Mouse (Mus musculus): Measurements from ENCODE around the gene Acot7. TPM values are rescaled to one million over a fixed set of nuclear protein-coding genes. Genes with fewer than 3 reads are reported as not detected.
A peak's percentile ranks its signal among the peaks of the same experiment; 100 is the strongest.

The Acot7 gene
- total RNA-seq, 2 experiments from 2014 or later: 89.5 to 134 TPM

DNA sequence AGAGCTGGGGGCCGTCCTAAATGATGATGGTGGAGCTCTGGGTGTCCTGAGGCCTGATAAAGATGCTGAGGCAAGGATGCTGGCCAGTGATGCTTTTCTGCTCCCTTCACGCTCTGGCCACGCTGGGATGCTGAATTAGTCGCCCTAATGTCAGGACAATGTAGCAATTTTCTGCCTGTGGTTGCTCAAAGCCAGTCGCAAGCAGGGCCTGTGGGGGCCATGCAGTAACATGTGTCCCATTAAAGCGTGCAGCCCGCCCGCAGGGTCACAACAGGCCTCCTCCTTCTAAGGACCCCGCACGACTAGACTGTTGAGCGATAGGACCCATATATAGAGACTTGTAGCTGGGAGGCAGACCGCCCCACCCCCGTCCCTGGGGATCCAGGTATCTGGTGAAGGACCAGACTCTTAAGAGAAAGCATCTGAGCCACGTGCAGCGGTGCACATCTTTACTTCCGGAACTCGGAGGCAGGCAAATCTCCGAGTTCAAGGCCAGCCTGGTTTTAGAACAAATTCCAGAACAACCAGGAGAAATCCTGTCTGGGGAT is 110.5 kb downstream of the Acot7 start:
- no peak for ATAC-seq (replicated peaks; ENCODE audit: poor library complexity, severe bottlenecking)

DNA sequence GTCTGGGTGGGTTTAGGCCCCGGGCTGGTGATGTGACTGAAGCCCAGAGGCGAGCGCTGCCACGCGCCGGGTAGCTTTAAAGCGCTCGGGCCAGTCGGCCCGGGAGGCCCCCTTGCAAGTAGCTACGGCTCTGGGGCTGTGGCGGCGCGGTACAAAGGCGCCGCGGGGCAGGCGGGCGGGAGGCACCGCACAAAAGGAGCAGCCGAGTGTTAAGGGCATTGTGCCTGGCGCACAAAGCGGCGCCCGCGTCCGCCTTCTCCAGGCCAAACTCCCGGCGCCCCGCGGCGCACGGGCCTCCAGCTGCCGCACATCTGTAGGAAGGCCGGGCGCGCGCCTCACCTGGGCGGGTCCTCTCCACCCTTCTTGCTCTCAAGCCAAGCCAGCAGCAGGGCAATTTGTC is 112.5 kb downstream of the Acot7 start:
- no peak; the same call in 1 of the 2 replicates for ATAC-seq (replicated peaks; ENCODE audit: poor library complexity, severe bottlenecking)

DNA sequence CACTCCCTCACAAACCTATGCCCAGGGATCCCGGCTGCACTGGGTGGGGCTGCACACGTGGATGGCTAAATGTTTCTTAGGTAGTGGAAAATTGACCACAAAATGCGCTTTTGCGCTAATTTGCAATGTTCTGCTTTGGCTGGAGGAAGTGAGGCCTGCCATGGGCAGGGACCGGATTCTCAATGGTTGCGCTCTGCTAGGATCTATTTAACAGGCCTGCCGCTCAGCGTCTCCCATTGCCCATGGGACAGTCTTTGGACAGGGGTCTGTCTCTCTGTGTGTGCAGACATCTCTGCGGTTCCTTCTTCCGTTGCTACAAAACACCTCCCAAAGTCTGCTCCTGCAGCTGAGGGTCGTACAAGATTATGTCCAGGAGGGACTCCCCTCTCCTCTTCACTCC is 113.1 kb downstream of the Acot7 start:
- no peak for ATAC-seq (replicated peaks; ENCODE audit: poor library complexity, severe bottlenecking)

DNA sequence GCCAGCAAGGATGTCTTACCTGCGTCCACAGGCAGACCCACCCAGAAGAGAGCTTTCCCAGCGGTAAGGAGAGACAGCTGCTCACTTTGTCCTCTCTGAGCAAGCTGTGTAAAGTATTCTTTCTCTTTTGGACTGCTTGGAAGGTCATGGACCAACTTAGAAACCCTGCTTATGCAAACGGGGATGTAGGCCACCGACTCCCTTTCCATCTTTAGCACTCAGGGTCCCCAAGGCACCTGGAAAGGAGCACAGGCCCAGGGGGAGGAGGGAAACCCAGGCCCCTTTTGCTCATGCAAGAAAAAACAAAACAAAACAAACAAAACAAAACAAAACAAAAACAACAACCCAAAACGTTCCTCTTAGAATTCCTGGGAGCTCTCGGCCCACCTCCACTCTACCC is 113.6 kb downstream of the Acot7 start, which contains the start of gene Hes3:
Hes3 (minus strand) TSS at position 101 of the 400 bp plus-strand sequence.
- no peak for ATAC-seq (replicated peaks; ENCODE audit: poor library complexity, severe bottlenecking)

DNA sequence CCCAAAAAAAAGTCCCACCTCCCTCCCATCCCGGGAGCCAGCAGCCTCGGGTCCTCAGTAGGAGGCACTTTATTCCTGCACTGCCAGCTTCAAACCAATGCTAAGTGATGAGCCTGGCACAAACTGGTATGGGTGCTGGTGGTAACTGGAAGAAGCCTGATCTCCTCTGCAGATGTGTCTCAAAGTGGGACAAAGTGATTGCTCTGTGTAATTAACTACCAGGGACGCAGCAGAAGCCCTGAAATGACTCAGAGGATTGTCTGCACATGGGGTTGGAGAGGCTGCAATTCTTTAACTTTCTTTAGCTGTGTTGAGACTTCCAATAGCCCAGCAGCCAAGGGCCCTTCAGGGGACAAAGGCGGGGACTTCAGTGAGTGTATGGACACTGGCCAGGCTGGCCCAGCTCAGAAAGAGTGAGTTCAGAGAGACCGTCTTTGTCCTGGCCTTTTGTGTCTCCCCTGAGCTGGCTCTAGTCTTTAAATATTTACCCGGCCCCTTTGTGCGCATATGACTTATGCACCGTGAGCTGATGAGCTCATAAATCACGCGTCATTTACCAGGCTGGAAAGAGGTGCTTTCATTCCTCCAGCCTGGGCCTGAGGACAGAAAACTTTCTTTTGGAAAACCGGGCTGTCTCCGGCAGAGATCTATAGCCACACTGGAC is 114.3 kb downstream of the Acot7 start:
- ATAC-seq (replicated peaks; ENCODE audit: poor library complexity, severe bottlenecking): no peak

DNA sequence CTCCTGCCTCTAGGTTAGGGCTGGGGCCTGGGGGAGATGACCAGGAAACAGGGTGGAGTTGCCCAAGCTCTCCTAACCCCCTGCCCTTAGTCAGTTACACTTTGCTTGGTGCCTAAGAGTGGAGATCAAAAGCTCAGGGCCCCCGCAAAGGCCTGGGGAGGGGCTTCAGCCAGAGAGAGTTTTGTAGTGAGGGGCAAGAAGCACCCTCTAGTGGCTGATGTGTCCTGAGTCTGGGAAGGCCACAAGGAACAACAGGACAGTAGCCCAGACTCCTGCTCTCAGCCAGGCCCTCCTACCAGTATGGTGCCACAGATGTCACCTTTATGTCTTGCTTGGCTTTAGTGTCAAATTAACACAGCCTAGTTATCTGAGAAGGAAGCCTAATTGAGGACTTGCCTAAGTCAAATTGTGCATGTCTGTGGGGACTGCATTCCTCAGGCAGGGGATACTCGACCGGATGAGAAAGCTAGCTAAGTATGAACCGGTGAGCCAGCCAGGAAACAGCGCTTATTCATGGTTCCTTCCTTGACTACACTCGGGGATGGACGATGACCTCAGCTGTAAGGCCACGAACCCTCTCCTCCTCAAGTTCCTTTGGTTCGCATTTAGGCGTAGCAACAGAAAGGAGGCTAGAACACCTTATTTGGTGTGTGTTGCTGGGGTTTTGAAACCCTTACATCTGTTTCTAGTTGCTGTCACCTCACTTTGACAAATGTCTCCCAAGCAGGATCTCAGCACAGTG is 116.4 kb downstream of the Acot7 start:
- no peak for ATAC-seq (replicated peaks; ENCODE audit: poor library complexity, severe bottlenecking)

DNA sequence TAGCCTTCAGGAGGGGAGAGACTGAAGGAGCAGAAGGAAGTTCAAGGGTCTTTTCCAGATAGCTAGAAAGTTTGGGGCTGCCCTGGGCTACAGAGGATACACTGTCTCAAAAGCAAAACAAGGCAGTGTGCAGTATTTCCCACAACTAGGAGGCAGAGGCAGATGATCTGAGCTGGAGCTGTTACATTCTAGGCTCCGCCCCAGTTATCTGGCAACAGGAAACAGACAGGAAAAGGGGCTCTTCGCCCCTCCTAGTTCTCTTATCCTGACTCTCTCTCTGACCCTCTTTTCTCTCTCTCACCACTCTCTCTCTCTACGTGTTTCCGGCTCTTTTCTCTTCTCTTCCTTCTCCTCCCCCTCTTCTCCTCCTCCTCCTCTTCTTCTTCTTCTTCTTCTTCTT is 118.0 kb downstream of the Acot7 start:
- peak; percentile 17 for ATAC-seq (replicated peaks; ENCODE audit: poor library complexity, severe bottlenecking)

DNA sequence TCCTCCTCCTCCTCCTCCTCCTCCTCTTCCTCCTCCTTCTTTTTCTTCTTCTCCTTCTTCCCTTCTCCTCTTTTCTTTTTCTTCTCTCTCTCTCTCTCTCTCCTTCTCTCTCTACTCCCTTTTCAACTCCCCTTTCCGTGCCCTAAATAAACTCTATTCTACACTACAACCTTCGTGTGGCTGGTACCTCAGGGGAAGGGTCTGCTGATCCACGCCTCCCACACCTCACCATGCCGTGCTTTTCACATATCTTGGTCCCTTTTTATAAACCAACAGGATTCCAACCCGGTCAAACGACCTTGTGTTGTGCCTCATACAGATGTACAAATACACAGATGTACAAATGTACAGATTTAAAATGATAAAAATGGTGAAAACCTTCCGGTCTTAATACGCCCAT is 118.4 kb downstream of the Acot7 start:
- ATAC-seq (replicated peaks; ENCODE audit: poor library complexity, severe bottlenecking): no peak

DNA sequence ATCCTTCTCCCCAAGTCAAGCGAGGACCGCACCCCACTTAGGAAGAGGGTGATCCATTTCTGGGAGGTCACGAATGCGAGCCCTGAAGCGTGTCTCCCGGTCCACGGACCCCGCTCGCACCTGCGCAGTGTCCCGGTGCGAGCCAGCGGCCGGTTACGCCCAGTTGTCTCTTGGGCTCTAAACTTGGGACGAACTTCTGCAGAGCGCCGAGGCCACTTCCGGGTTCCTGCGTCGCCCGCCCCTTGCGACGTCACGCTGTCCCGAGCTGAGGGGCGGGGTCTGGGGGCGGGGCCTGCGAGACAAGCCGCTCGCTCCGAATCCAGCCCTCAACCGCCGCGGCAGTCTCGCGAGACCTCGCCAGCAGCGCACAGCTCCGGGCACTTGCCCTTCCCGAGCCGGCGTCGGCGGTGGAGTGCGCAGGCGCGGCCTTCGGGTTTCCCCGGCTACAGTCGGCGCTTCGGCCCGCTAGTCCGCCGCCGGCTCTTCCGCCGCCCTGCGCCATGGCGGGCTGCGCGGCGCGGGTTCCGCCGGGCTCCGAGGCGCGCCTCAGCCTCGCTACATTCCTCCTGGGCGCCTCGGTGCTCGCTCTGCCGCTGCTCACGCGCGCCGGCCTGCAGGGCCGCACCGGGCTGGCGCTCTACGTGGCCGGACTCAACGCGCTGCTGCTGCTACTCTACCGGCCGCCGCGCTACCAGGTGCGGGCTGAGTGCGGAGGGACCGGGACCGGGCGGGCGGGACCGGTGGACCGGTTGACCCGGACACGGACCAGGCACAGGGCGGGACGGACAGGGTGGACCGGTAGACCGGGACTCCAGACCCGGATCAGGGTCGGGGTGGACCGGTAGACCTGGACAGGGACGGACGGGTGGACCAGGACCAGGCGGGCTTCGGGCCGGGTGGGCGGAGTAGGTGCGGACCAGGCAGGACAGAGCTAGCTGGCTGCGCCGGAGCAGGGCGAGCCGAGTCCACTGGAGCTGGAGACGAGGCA is 119.2 kb downstream of the Acot7 start, which contains the start of gene Icmt:
Icmt (plus strand) TSS at position 354 of the 988 bp plus-strand sequence.
- ATAC-seq (replicated peaks; ENCODE audit: poor library complexity, severe bottlenecking): peak; percentile 81

DNA sequence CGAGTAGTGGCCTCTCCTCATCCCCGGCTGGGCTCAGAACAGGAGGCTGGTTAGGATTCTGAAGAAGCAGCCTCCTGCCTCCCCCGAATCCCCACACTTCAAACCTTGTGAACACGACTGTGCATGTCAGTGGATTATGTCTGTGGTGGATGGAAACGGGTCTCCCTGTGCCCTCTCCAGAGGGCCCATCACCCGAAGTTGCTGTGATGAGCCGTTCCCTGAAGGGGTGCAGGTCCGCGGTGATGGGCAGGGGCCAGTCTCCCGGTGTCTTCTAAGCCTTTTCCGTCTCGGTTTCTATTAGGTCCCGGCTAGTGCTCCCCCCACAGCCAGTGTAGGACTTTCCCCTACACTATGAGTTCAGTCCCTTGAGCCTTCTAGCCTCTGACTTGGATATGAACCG is 120.9 kb downstream of the Acot7 start:
- ATAC-seq (replicated peaks; ENCODE audit: poor library complexity, severe bottlenecking): no peak

DNA sequence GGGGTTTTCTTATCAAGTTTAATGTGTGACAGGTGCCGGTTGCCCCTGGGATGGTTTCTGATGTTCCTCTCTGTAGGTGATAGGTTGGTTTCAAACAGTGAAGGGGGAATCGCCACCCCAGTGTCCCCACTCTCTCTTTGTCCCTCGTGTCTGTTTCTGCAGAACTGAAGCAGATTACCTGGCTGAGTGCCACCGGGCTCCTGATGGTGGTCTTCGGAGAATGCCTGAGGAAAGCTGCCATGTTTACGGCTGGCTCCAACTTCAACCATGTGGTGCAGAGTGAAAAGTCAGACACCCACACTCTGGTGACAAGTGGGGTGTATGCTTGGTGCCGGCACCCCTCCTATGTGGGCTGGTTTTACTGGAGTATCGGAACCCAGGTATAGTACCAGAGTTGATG is 122.4 kb downstream of the Acot7 start:
- ATAC-seq (replicated peaks; ENCODE audit: poor library complexity, severe bottlenecking): no peak

DNA sequence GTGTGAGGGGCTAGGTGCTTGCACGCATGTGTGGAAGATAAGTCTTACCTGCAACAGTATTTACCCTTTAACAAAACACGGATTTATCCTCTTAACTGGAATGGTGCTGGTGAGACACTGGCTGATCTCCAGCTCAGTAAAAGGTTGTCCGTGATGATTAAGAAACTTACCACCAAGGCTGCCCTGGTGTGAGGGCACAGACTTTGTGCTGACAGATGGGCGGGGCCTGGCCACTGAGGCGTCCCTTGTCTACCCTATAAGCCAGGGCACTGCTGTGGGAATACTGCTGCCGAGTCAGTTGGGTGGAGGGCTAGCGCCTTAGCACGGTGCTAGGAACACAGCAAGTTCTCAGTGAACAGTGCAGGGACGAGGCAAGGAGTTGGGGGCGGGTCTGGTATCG is 124.1 kb downstream of the Acot7 start:
- no peak for ATAC-seq (replicated peaks; ENCODE audit: poor library complexity, severe bottlenecking)

DNA sequence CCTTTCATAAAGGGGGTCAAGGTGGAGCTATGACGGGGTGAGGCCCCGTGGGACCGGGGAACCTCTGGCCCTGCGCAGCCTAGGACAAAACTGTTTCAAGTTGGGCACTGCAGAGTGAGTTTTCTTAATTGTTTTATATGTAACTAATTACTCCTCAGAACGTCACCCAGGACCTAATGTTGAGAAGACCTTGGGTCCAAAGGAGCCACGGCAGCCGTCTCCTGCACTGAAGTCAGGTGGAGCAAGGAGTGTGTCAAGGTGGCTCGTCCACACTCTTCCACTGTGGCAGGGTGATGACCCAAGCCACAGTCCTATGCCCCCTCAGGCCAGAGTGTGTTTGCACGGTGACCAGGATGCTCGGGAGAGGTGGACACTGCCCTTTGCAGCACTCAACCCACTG is 125.2 kb downstream of the Acot7 start:
- ATAC-seq (replicated peaks; ENCODE audit: poor library complexity, severe bottlenecking): no peak

DNA sequence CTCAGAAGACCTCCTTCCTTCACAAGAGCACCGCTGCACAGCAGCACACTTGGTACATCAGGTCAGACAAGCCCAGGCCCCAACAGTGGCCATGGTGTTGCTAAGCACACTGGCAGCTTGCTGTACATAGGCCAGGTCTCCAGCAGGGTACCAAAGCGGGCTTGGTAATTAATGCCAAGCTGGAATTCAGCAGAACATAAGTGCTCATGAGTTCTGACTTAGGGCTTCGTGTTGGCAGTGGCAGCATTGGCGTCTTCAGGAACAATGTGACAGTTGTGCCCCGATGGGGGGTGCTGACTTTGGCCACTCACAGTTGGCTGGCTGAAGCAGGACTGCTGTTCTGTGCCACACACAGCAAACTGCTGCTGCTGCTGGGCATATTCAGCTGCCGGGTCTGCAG is 126.8 kb downstream of the Acot7 start:
- no peak for ATAC-seq (replicated peaks; ENCODE audit: poor library complexity, severe bottlenecking)

DNA sequence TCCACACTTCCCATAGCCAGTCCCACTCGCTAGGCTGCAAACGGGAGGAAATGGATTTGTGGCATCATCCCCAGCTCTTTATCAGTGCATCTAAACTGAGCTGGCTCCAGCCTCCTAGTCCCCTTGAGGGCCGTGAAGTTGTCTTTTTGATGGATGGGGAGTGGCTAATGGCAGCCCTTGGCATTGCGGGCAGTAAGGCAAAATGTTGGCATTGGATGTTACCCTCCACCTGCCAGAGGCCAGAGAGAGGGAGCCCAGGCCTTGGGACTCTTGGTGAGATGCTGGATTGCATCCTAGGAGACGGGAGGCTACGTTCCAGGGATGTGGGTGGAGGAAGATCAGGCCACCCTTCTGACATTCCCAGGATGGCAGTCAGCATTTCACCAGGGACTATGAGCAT is 128.1 kb downstream of the Acot7 start:
- no peak for ATAC-seq (replicated peaks; ENCODE audit: poor library complexity, severe bottlenecking)

DNA sequence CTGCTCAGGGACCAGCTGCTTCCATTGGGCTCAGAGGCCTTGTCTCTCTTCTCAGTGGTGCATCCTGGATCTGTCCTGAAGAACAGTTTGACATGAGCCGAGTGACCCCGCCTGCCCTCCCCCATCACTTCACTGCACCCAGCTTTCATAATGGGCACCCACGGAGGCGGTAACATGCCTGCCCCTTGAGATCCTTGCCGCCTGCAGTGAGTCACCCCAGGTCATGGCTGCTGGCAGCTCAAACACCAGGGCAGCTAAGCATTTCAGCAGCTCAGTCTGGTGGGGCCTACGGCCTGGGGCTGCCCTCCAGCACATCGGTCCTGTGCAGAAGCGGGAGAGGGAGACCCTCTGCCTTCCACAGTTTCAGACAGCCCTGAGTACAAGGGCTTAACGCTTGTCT is 129.6 kb downstream of the Acot7 start:
- no peak for ATAC-seq (replicated peaks; ENCODE audit: poor library complexity, severe bottlenecking)

DNA sequence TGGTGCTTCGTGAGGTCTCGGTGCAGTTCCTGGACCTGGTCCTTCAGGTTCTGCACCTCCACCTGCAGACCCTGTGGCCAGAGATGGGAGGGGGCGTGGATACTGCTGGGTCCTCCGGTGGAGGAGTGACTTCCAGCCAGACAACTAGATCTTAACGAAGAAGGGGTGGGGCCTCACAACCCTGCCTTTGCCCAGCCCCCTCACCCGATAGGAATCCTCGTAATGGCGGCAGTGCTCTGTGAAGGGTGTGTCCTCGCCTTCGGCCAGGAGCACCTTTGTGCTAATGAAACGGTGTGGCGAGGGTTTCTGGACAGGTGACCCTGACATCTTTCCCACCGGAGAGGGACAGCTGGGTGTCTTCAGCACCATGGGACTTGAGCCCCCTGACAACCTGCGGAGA is 134.3 kb downstream of the Acot7 start:
- no peak for ATAC-seq (replicated peaks; ENCODE audit: poor library complexity, severe bottlenecking)

DNA sequence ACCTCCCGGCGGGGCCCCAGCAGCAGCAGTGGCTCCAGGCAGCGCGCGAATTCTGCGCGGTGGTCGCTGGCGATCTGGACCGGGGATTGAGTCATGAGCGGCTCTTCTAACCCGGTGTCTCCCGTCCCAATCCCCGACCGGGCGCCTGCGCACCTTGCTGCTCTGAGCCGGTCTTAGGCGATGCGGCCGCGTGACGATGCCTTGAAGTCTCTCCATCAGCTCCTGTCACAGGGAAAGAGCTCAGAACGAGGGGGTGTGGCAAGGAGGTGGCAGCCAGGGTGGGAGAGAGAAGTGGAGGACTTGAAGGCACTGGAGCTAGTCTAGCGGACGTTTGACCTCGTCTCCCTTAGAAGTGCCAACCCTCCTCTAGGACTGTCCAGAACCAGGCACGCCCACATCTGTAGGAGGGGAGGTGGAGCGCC is 135.3 kb downstream of the Acot7 start:
- peak; percentile 23 for ATAC-seq (replicated peaks; ENCODE audit: poor library complexity, severe bottlenecking)

DNA sequence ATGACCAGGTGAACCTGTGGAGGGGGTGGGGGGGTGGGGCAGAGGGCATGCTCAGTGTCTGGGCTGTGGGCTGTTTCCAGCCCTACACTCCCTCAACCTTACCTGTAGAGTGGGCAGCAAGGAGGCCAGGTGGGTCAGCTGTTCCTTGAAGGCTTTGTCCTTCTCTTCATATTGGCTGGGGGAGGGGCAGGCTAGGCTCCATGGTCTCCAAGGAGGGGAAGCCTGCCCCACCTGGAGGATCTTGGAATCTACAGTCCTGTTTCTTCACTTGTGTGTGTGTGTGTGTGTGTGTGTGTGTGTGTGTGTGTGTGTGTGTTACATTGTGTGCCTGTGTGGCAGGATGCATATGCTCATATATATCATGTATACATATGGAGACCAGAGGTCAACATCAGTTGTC is 136.0 kb downstream of the Acot7 start:
- no peak for ATAC-seq (replicated peaks; ENCODE audit: poor library complexity, severe bottlenecking)

DNA sequence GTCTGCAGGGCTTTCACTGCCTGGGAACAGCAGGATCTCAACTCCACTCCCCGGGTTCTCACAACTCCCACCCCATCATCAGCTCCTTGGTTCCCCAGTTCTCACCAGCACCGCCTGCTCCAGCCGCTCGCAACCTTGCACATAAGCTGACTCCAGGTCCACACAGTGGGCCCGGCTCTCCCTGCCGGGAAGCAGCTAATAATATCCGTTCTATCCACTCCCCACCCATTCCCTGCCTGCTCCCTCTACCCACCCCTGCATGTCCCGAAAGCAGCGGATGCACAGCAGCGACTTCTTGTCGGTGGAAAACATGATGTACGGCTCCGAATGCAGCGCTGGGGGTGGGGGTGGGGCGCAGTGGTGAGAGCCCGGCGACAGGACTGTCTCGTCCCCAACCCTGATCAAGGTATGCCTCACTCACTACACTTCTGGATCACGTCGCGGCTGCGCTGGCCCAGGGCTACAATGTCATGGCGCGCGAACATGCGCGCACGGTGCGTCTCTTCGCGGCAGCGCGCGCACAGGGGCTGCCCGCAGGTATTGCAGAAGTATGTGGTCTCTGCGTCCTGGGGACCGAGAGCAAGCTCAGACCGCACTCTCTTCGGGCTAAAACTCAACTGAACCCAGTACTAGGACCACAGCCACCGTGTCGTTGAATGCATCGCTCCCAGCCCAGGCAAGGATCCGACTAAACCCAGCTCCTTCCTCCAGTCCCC is 137.7 kb downstream of the Acot7 start:
- ATAC-seq (replicated peaks; ENCODE audit: poor library complexity, severe bottlenecking): peak; percentile 59

Measured in granulocyte monocyte progenitor cell, adult 5-6 weeks (primary cell).